ENCODE assay signal across 12 mouse cellular contexts in the genomic region with DNA sequence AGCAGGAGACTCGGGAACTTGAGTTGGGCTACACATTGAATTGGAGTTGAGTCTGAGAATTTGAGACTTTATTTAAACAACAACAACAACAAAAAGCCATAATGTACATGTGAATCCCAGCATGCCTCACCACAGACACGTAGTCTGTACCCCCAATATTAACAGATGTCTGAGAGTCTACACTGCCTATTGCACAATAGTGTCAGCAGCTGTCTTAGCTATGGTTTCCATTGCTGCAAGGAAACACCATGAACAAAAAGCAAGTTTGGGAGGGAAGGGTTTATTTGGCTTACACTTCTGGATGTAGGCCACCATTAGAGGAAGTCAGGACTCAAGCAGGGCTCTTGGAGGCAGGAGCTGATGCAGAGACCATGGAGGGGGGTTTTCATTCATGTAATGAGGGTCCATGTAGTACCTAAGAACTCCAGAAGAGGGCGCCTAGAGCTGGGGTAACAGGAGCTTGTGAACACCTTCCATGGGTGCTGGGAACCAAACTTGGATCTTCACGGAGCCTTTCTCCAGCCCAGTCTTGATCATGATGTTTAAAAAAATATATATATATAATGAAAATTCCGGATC. TPM values are rescaled to one million over a fixed set of nuclear protein-coding genes. Genes with fewer than 3 reads are reported as not detected.
DNase-seq lines count a peak whose midpoint lies in the region; ATAC-seq and TF ChIP-seq lines count a peak whose summit lies in the region.
"Had no signal": no experiment of that assay in that cellular context is flagged by ENCODE, and none has a peak within 500 bp of the region (broad histone marks: within the 10 kb centered on the region; RNA-seq: fewer than 3 reads in every experiment).

No protein-coding gene starts in this region.

- no peaks in the 10 kb centered on the region for H3K36me3 ChIP-seq in heart, adult 2 months (ENCODE audit: control insufficient read depth, insufficient read depth, low read length)
- H3K36me3 ChIP-seq in forebrain, embryonic 11.5 days (ENCODE audit: control insufficient read depth, insufficient read depth, low read length) = no peaks in the 10 kb centered on the region
- H3K36me3 ChIP-seq: midbrain, embryonic 13.5 days; neural tube, embryonic 15.5 days had no signal

- no peak overlapping the region for H3K9ac ChIP-seq in heart, adult 2 months (ENCODE audit: low read depth, low read length)
- H3K9ac ChIP-seq in forebrain, embryonic 11.5 days (ENCODE audit: low read length) = no peak overlapping the region
- H3K9ac ChIP-seq: midbrain, embryonic 13.5 days; neural tube, embryonic 15.5 days had no signal

- no peak overlapping the region for H3K4me2 ChIP-seq in forebrain, embryonic 11.5 days (ENCODE audit: low read depth, low read length, severe bottlenecking)
- H3K4me2 ChIP-seq: midbrain, embryonic 13.5 days; neural tube, embryonic 15.5 days had no signal

- intact Hi-C loops in heart, adult 2 months (cut with DNase I) = no loop called here
- intact Hi-C loops in heart, postnatal 10 days (cut with DNase I) = no loop called here

- H3K4me3 ChIP-seq in heart, adult 2 months = no peak overlapping the region
- H3K4me3 ChIP-seq in forebrain, embryonic 11.5 days (ENCODE audit: low read depth, low read length) = no peak overlapping the region
- H3K4me3 ChIP-seq: midbrain, embryonic 13.5 days; neural tube, embryonic 15.5 days had no signal

- H3K4me1 ChIP-seq in heart, adult 2 months (ENCODE audit: control insufficient read depth, insufficient read depth, low read length) = no peaks in the 10 kb centered on the region
- H3K4me1 ChIP-seq in forebrain, embryonic 11.5 days (replicated peaks; ENCODE audit: control insufficient read depth, insufficient read depth, low read length) = no peaks in the 10 kb centered on the region
- H3K4me1 ChIP-seq: midbrain, embryonic 13.5 days; neural tube, embryonic 15.5 days had no signal

- no peak for DNase-seq in heart, adult 2 months
- no peak for DNase-seq in heart, postnatal 10 days
- DNase-seq in thymus, postnatal 0 days (ENCODE audit: low spot score) = peak; percentile 11
- no peak for DNase-seq in thymus, adult 18-20 months
- no peak for DNase-seq in right cerebral cortex, postnatal 36 days (ENCODE audit: low spot score in 2 of 2)
- DNase-seq in forebrain, embryonic 11.5 days (ENCODE audit: low spot score) = no peak
- DNase-seq in kidney, postnatal 36 days = no peak
- DNase-seq: kidney, adult 11 months; lung, adult 2 months had no signal

- 76% methylated on average over 5 of the region's 5 CpGs for WGBS in heart, adult 2 months
- 78% methylated on average over 5 of the region's 5 CpGs for WGBS in forebrain, embryonic 11.5 days

- no peak for TF ChIP-seq POLR2A in heart, adult 2 months (IDR thresholded peaks at IDR 0.05; ENCODE audit: insufficient read depth, low read depth, low read length)

- ATAC-seq in megakaryocyte progenitor cell, adult 5-6 weeks (replicated peaks; ENCODE audit: poor library complexity) = peak; percentile 46
- ATAC-seq in forebrain, embryonic 11.5 days (replicated peaks; ENCODE audit: low FRiP score) = no peak
- ATAC-seq: midbrain, embryonic 13.5 days had no signal

- TF ChIP-seq CTCF in heart, adult 2 months (IDR thresholded peaks at IDR 0.05) = 0 out of 2 replicates have a peak, but pooled peaks have one; percentile 20

- no peak for TF ChIP-seq EP300 in heart, adult 2 months (IDR thresholded peaks at IDR 0.05; ENCODE audit: insufficient read depth, low read depth, low read length)

- no peaks in the 10 kb centered on the region for H3K9me3 ChIP-seq in forebrain, embryonic 11.5 days (ENCODE audit: control insufficient read depth, low read length)
- H3K9me3 ChIP-seq: neural tube, embryonic 15.5 days had no signal

- no peaks in the 10 kb centered on the region for H3K79me2 ChIP-seq in heart, adult 2 months (replicated peaks; ENCODE audit: control insufficient read depth, insufficient read depth, low read length)

- H3K27ac ChIP-seq in heart, adult 2 months = no peak overlapping the region
- H3K27ac ChIP-seq in forebrain, embryonic 11.5 days (ENCODE audit: low read depth, low read length) = no peak overlapping the region
- H3K27ac ChIP-seq: midbrain, embryonic 13.5 days; neural tube, embryonic 15.5 days had no signal

- H3K27me3 ChIP-seq in heart, adult 2 months (ENCODE audit: control insufficient read depth, insufficient read depth, low read length) = no peaks in the 10 kb centered on the region
- no peaks in the 10 kb centered on the region for H3K27me3 ChIP-seq in forebrain, embryonic 11.5 days (ENCODE audit: control insufficient read depth, insufficient read depth, low read length)
- H3K27me3 ChIP-seq: midbrain, embryonic 13.5 days; neural tube, embryonic 15.5 days had no signal

RNA-seq across cellular contexts. Expression of gene Gm10031, which starts 18.8 kb away (rescaled TPM):
- total RNA-seq in heart, adult 2 months (2021) = 10 to 100 TPM; 45.0 to 52.3 TPM
- 9.5 and 16.3 TPM in 2 replicates for polyA plus RNA-seq in heart, adult 2 months (2012; rRNA removed)
- total RNA-seq in heart, postnatal 10 days (2021) = 10 to 100 TPM; 43.1 to 45.6 TPM
- 0.65 and 0.72 TPM in 2 replicates for polyA plus RNA-seq in thymus, postnatal 0 days (2015; fragmentation: Nextera tagmentation; extraction: Ambion mirVana)
- total RNA-seq in megakaryocyte progenitor cell, adult 5-6 weeks (2015) = 5.3 and 6.3 TPM in 2 replicates
- total RNA-seq in megakaryocyte progenitor cell, adult 5-6 weeks (2017) = 11.9 and 17.3 TPM in 2 replicates
- 0.12 and 0.37 TPM in 2 replicates for polyA plus RNA-seq in forebrain, embryonic 11.5 days (2014; fragmentation: Nextera tagmentation; extraction: Ambion mirVana)

RNA-seq across cellular contexts. Expression of gene Soat1, which starts 30.9 kb away (rescaled TPM):
- 1 to 10 TPM; 7.1 to 8.2 TPM for total RNA-seq in heart, adult 2 months (2021)
- polyA plus RNA-seq in heart, adult 2 months (2012; rRNA removed) = 5.6 and 13.3 TPM in 2 replicates
- total RNA-seq in heart, postnatal 10 days (2021) = 10 to 100 TPM; 22.2 to 29.6 TPM
- polyA plus RNA-seq in thymus, postnatal 0 days (2015; fragmentation: Nextera tagmentation; extraction: Ambion mirVana) = 43.4 and 45.6 TPM in 2 replicates
- total RNA-seq in megakaryocyte progenitor cell, adult 5-6 weeks (2015) = 99.4 and 117 TPM in 2 replicates
- total RNA-seq in megakaryocyte progenitor cell, adult 5-6 weeks (2017) = 139 and 140 TPM in 2 replicates
- 22.5 and 25.8 TPM in 2 replicates for polyA plus RNA-seq in forebrain, embryonic 11.5 days (2014; fragmentation: Nextera tagmentation; extraction: Ambion mirVana)

RNA-seq across cellular contexts. Expression of gene Abl2, which starts 53.6 kb away (rescaled TPM):
- total RNA-seq in heart, adult 2 months (2021) = 10 to 100 TPM; 22.1 to 25.7 TPM
- polyA plus RNA-seq in heart, adult 2 months (2012; rRNA removed) = 4.7 and 9.3 TPM in 2 replicates
- 10 to 100 TPM; 24.2 to 25.3 TPM for total RNA-seq in heart, postnatal 10 days (2021)
- polyA plus RNA-seq in thymus, postnatal 0 days (2015; fragmentation: Nextera tagmentation; extraction: Ambion mirVana) = 2.4 and 3.7 TPM in 2 replicates
- total RNA-seq in megakaryocyte progenitor cell, adult 5-6 weeks (2015) = 7.8 and 10.4 TPM in 2 replicates
- total RNA-seq in megakaryocyte progenitor cell, adult 5-6 weeks (2017) = 14.0 and 14.5 TPM in 2 replicates
- polyA plus RNA-seq in forebrain, embryonic 11.5 days (2014; fragmentation: Nextera tagmentation; extraction: Ambion mirVana) = 5.7 TPM in 2 replicates
